Mouse (Mus musculus) midbrain, embryonic 16.5 days (tissue): Measurements from ENCODE around the gene Ttc28. TPM values are rescaled to one million over a fixed set of nuclear protein-coding genes. Genes with fewer than 3 reads are reported as not detected.

Experiments
- ATAC-seq: fragments of 200-750 bp; cut with Nextera tagmentation; 2 replicates; pipeline ENCODE4 v1.8.0; 2017; ENCODE audit warnings: moderate TSS enrichment
- H3K27ac ChIP-seq: fragments of 300-500 bp; sonication (generic); 2 replicates; pipeline ENCODE4 v1.5.1; 2014; ENCODE audit warnings: mild to moderate bottlenecking, low read length, mixed read lengths
- H3K27me3 ChIP-seq: fragments of 300-500 bp; sonication (generic); 2 replicates; pipeline ENCODE4 v1.6.1; 2014; ENCODE audit warnings: low read depth, low read length, mixed read lengths; ENCODE audit not compliant: control insufficient read depth, insufficient read depth
- H3K36me3 ChIP-seq: fragments of 300-500 bp; sonication (generic); 2 replicates; pipeline ENCODE4 v1.6.1; 2014; ENCODE audit warnings: mild to moderate bottlenecking, low read length, moderate library complexity, mixed read lengths; ENCODE audit not compliant: control insufficient read depth, insufficient read depth
- H3K4me1 ChIP-seq: fragments of 300-500 bp; sonication (generic); 2 replicates; pipeline ENCODE4 v1.6.1; 2014; ENCODE audit warnings: mild to moderate bottlenecking, low read length, mixed read lengths; ENCODE audit not compliant: control insufficient read depth, insufficient read depth
- H3K4me2 ChIP-seq: fragments of 300-500 bp; sonication (generic); 2 replicates; pipeline ENCODE4 v1.6.1; 2014; ENCODE audit warnings: mild to moderate bottlenecking, low read length, mixed read lengths
- H3K4me3 ChIP-seq: fragments of 300-500 bp; sonication (generic); 2 replicates; pipeline ENCODE4 v1.5.1; 2014; ENCODE audit warnings: low read depth, mild to moderate bottlenecking, low read length, moderate library complexity, mixed read lengths
- H3K9ac ChIP-seq: fragments of 300-500 bp; sonication (generic); 2 replicates; pipeline ENCODE4 v1.6.1; 2014; ENCODE audit warnings: low read depth, low read length, mixed read lengths
- H3K9me3 ChIP-seq: fragments of 300-500 bp; sonication (generic); replicated peaks from 2 replicates; pipeline ENCODE4 v1.6.1; 2014; ENCODE audit warnings: mild to moderate bottlenecking, low read length, mixed read lengths; ENCODE audit not compliant: control insufficient read depth, poor library complexity, severe bottlenecking
- WGBS: fragments of 180-500 bp; shearing (Covaris S2); extraction: QIAGEN DNeasy Blood & Tissue Kit; methylation state at CpG from one replicate; pipeline ENCODE4 v1.1.7; 2014; 5-methylcytosine and 5-hydroxymethylcytosine counted together
- polyA plus RNA-seq: library from polyadenylated mRNA; unstranded; fragments of >200 nt; fragmentation: Nextera tagmentation; extraction: Ambion mirVana; gene quantifications from 2 replicates; pipeline ENCODE4 v1.2.1, GENCODE M21; 2015

The Ttc28 gene
- polyA plus RNA-seq, 1 experiment from 2014 or later = 16.6 TPM

DNA sequence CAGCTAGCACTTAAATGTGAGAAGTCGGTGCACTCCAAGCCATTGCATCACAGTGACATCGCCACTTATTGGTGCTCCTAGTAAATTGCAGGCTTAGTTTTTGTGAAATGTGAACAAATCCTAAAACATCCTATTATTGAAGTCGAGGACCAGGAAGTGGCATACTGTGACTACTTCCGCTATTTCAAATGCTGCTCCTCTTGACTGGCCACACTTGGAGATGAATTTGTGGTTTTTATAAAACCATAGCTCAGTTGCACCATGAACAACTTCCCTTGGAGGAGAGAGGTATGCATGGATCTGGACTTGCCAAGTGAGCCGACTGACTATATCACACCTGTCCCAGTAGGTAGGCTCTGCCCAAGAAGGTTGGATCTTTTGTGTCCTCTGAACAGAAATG, 253.5 kb downstream of the Ttc28 start:
- no peak overlapping the region for H3K9ac ChIP-seq
- no peak overlapping the region for H3K4me3 ChIP-seq
- WGBS = 93% methylated on average over 5 of the region's 5 CpGs
- H3K27me3 ChIP-seq = no peaks in the 10 kb centered on the region
- H3K36me3 ChIP-seq = no peaks in the 10 kb centered on the region
- no peaks in the 10 kb centered on the region for H3K9me3 ChIP-seq
- peaks cover 27% of the 10 kb centered on the region for H3K4me1 ChIP-seq
- ATAC-seq = no peak
- H3K27ac ChIP-seq = no peak overlapping the region
- H3K4me2 ChIP-seq = no peak overlapping the region

GRCm38 (mm10) chr5:111133754-111134153, 254.2 kb downstream of the Ttc28 start:
- Histone ChIP-seq H3K36me3 (no peaks in the 10 kb centered on the region), H3K4me3 (no peak overlapping the region), H3K4me2 (no peak overlapping the region), H3K4me1 (peaks cover 29% of the 10 kb centered on the region), H3K27ac (no peak overlapping the region), H3K9ac (no peak overlapping the region), H3K9me3 (no peaks in the 10 kb centered on the region), H3K27me3 (no peaks in the 10 kb centered on the region)
- 90% methylated on average over 7 of the region's 7 CpGs for WGBS
- no peak for ATAC-seq

DNA sequence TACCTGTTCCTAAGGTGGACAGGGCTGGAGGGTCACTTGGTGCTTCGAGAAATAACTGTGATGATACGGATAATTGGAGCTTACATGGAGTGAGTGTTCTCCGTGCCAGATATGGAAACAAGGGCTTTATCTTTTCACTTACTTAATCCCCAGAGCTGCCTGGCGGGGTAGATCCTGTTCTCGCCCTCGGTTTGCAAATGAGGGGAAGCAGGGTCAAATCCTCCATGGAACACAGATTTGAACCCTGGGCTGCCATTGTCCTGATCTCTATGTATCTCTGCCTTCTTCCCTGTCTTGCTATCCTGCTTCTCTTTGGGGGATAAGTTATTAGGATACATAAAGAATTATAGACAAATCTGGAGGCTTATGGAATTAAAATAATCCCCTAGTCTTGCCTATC, 257.7 kb downstream of the Ttc28 start:
- Histone ChIP-seq H3K4me3 (no peak overlapping the region), H3K4me1 (peaks cover 44% of the 10 kb centered on the region), H3K9me3 (no peaks in the 10 kb centered on the region), H3K27ac (no peak overlapping the region), H3K27me3 (no peaks in the 10 kb centered on the region), H3K4me2 (no peak overlapping the region), H3K9ac (no peak overlapping the region), H3K36me3 (no peaks in the 10 kb centered on the region)
- WGBS = 14% methylated on average over 6 of the region's 6 CpGs
- no peak for ATAC-seq

GRCm38 (mm10) chr5:111137742-111138141, 258.1 kb downstream of the Ttc28 start:
- H3K36me3 ChIP-seq = no peaks in the 10 kb centered on the region
- no peak overlapping the region for H3K9ac ChIP-seq
- no peaks in the 10 kb centered on the region for H3K9me3 ChIP-seq
- no peak overlapping the region for H3K4me3 ChIP-seq
- peaks cover 45% of the 10 kb centered on the region for H3K4me1 ChIP-seq
- 32% methylated on average over 13 of the region's 13 CpGs for WGBS
- H3K4me2 ChIP-seq = no peak overlapping the region
- no peak overlapping the region; the same call in 1 of the 2 replicates for H3K27ac ChIP-seq
- 0 out of 2 replicates have a peak, but pooled peaks have one; percentile 4 for ATAC-seq
- H3K27me3 ChIP-seq = no peaks in the 10 kb centered on the region

GRCm38 (mm10) chr5:111138239-111138833, 258.7 kb downstream of the Ttc28 start:
- no peak overlapping the region for H3K4me3 ChIP-seq
- no peak overlapping the region for H3K9ac ChIP-seq
- H3K27ac ChIP-seq = peak overlapping the region; percentile 23; the same call in 1 of the 2 replicates
- no peaks in the 10 kb centered on the region for H3K9me3 ChIP-seq
- no peak overlapping the region for H3K4me2 ChIP-seq
- H3K36me3 ChIP-seq = no peaks in the 10 kb centered on the region
- no peaks in the 10 kb centered on the region for H3K27me3 ChIP-seq
- WGBS = 50% methylated on average over 11 of the region's 11 CpGs
- no peak for ATAC-seq
- H3K4me1 ChIP-seq = peaks cover 45% of the 10 kb centered on the region

- Histone ChIP-seq H3K9ac (no peak overlapping the region), H3K4me1 (peaks cover 45% of the 10 kb centered on the region), H3K9me3 (no peaks in the 10 kb centered on the region), H3K36me3 (no peaks in the 10 kb centered on the region), H3K4me2 (no peak overlapping the region), H3K27ac (no peak overlapping the region), H3K27me3 (no peaks in the 10 kb centered on the region), H3K4me3 (no peak overlapping the region)
- 77% methylated on average over 7 of the region's 7 CpGs for WGBS
- no peak for ATAC-seq
Observed at GRCm38 (mm10) chr5:111138927-111139565, 259.4 kb downstream of the Ttc28 start.

DNA sequence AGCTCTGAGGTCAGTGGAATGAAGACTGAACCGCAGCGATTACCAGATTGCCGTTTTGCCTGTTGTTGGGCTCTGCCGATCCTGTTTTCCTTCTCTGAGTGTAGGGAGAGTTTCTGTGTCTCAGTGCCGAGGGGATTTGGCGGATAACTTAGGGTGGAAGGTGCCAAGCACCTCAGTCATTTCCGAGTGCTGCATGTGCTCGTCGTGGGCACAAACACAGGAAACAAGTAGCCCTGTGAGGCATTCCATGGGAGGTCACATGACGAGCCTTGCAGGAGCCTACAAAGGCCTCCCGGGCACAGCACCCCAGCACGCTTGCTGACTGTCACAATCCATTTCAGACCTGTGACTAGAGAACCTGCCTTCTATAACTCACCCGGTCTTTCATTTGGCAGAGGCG, 260.0 kb downstream of the Ttc28 start:
- Histone ChIP-seq H3K9me3 (no peaks in the 10 kb centered on the region), H3K36me3 (no peaks in the 10 kb centered on the region), H3K9ac (no peak overlapping the region), H3K4me1 (peaks cover 45% of the 10 kb centered on the region), H3K4me2 (no peak overlapping the region), H3K27ac (peak overlapping the region; percentile 20; the same call in 1 of the 2 replicates), H3K4me3 (no peak overlapping the region), H3K27me3 (no peaks in the 10 kb centered on the region)
- 72% methylated on average over 14 of the region's 14 CpGs for WGBS
- no peak for ATAC-seq

DNA sequence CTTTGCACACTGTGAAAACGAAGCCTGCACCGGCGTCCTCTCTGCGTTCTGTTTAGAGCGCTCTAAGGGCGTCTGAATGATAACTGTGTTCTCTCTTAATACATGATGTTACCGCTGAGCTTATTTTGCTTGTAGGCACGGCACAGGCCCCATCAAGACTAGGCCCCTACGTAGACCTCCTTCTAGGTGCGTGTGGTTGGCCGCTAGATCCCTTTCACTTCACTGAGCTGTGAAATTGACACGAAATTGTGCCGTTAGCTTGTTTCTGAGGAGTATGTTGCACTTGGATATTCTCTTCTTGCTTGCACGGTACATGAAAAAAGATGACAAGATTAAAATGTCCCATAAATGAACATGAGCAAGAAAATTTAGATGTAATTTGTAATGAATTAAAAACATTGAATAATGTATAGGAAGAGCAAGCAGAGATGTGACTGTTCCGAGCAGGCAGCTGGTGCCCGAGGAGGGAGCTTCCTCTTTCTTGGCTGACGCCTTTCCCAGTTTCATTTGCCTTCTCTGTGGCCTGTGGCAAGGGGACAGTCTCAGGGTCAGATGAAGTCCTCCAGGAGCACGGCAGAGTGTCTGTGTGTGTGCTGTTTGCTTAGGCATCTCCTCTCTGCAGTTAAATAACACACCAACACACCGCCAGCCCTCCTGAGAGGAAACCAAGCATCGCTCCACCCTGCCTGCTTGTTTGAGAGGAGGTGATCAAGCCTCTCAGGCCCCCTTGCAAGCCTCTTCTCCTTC, 261.7 kb downstream of the Ttc28 start:
- ATAC-seq = no peak

DNA sequence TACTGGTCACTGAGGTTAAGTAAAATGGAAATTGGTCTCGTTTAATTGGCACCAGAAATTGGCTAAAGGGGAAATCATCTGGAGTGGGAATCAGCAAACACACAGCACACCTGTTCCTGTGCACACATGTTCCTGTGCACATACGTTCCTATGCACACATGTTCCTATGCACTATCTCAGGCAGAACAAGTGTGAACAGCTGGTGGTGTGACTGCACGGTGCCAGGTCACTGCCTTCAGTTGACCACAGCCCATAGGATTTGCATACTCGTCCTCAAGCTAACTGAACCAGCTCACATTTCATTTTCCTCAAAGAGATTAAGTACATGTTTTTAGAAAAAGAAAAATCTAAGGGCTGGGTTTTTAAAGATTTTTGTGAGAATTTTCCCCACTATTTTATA, 263.2 kb downstream of the Ttc28 start:
- Histone ChIP-seq H3K36me3 (no peaks in the 10 kb centered on the region), H3K27me3 (no peaks in the 10 kb centered on the region), H3K4me3 (no peak overlapping the region), H3K9ac (no peak overlapping the region), H3K4me2 (no peak overlapping the region), H3K9me3 (no peaks in the 10 kb centered on the region), H3K27ac (no peak overlapping the region), H3K4me1 (peaks cover 29% of the 10 kb centered on the region)
- 84% methylated on average over 4 of the region's 4 CpGs for WGBS
- no peak for ATAC-seq

More for the DNA sequence above, 261.7 kb downstream of the Ttc28 start:
- Histone ChIP-seq H3K9ac (peak overlapping the region; percentile 37; the same call in 1 of the 2 replicates), H3K4me1 (peaks cover 42% of the 10 kb centered on the region), H3K9me3 (no peaks in the 10 kb centered on the region), H3K36me3 (no peaks in the 10 kb centered on the region), H3K27ac (peak overlapping the region; percentile 48), H3K27me3 (no peaks in the 10 kb centered on the region), H3K4me2 (no peak overlapping the region), H3K4me3 (no peak overlapping the region)
- WGBS = 41% methylated on average over 20 of the region's 20 CpGs
